Mouse (Mus musculus) Patski (cell line): ENCODE measurements around the gene Ccdc130. TPM values are rescaled to one million over a fixed set of nuclear protein-coding genes. Genes with fewer than 3 reads are reported as not detected.

Experiments
- ATAC-seq: fragments of 100-300 bp; one replicate; pipeline ENCODE4 v1.8.0; 2021
- CTCF ChIA-PET: fragments of 350-600 bp; sonication (Branson Sonifier 250); formaldehyde crosslinking; loops from one replicate; lab custom pipeline; 2022; ENCODE audit warnings: inconsistent platforms; lab: Charles Lee
- POLR2A ChIA-PET: fragments of 350-600 bp; sonication (Branson Sonifier 250); formaldehyde crosslinking; loops from one replicate; lab custom pipeline; 2022; ENCODE audit warnings: antibody characterized with exemption, inconsistent platforms; lab: Charles Lee
- DNase-seq: peaks from one replicate; pipeline ENCODE4 v3.0.0-alpha.2; 2011; ENCODE audit warnings: low read depth, low spot score
- H3K27me3 ChIP-seq: fragments of 371-371 bp; one replicate; pipeline ENCODE4 v1.5.1; 2021
- CTCF ChIP-seq: fragments of 100-300 bp; IDR thresholded peaks from one replicate; pipeline ENCODE4 v1.5.1; 2021
- in situ Hi-C: fragments of 300-500 bp; cut with MboI; formaldehyde crosslinking; loops from 3 replicates; pipeline ENCODE4 v1.11.1; 2018; ENCODE audit warnings: low pct_unique_long_range_greater_than_20kb, mixed read lengths
- polyA plus RNA-seq: library from polyadenylated mRNA; unstranded; gene quantifications from one replicate; pipeline ENCODE4 v1.2.3, GENCODE M21; 2021

The Ccdc130 gene
- polyA plus RNA-seq, 1 experiment from 2014 or later, result 21.3 TPM

- peaks cover 4% of the 10 kb centered on the region for H3K27me3 ChIP-seq
- ChIA-PET POLR2A (no interaction called here), CTCF (no interaction called here)
- ATAC-seq (no peak), DNase-seq (no peak)
- in situ Hi-C loops, result loop anchor here (5.0 kb wide), 1 partner anchor 89 kb away; the partner anchor contains the start of gene Nanos3
- TF ChIP-seq CTCF, result no peak
Measured at GRCm38 (mm10) chr8:84276447-84276846, 6.3 kb upstream of the Ccdc130 start.

GRCm38 (mm10) chr8:84273968-84274367, 3.8 kb upstream of the Ccdc130 start:
- ChIA-PET POLR2A (no interaction called here), CTCF (no interaction called here)
- in situ Hi-C loops, result no loop called here
- TF ChIP-seq CTCF, result no peak
- no peak for DNase-seq
- no peaks in the 10 kb centered on the region for H3K27me3 ChIP-seq
- ATAC-seq, result no peak

GRCm38 (mm10) chr8:84272302-84272701, 2.1 kb upstream of the Ccdc130 start:
- in situ Hi-C loops, result no loop called here
- DNase-seq (no peak), ATAC-seq (no peak)
- CTCF ChIA-PET, result interaction anchor here (1.0 kb wide), 1 partner anchor 13 kb away, joined by 3 read pairs; no protein-coding TSS in a partner anchor
- TF ChIP-seq CTCF, result no peak
- H3K27me3 ChIP-seq, result no peaks in the 10 kb centered on the region
- POLR2A ChIA-PET, result no interaction called here

- no peak for TF ChIP-seq CTCF
- ChIA-PET POLR2A (no interaction called here), CTCF (no interaction called here)
- no peaks in the 10 kb centered on the region for H3K27me3 ChIP-seq
- ATAC-seq (no peak), DNase-seq (no peak)
- in situ Hi-C loops, result no loop called here
Measured at GRCm38 (mm10) chr8:84261098-84261497, 9.1 kb downstream of the Ccdc130 start.

- ATAC-seq (peak; percentile 68), DNase-seq (no peak)
- H3K27me3 ChIP-seq, result no peaks in the 10 kb centered on the region
- in situ Hi-C loops, result no loop called here
- ChIA-PET POLR2A (interaction anchor here (0.9 to 1.9 kb wide), 7 partner anchors 8 to 70 kb away, joined by 3 to 9 read pairs (median 4); partner anchors contain the start of gene Zswim4), CTCF (interaction anchor here (1.2 to 1.7 kb wide), 5 partner anchors 9 to 56 kb away, joined by 3 to 5 read pairs (median 4); no protein-coding TSS in a partner anchor)
- no peak for TF ChIP-seq CTCF
Measured at GRCm38 (mm10) chr8:84256822-84257610, 13.2 kb downstream of the Ccdc130 start, which contains the start of gene Mri1. Gene Mri1 (minus strand): TSS chr8:84257326.

GRCm38 (mm10) chr8:84256458-84256821, 13.7 kb downstream of the Ccdc130 start:
- CTCF ChIA-PET, result interaction anchor here (1.2 to 1.7 kb wide), 7 partner anchors 9 to 55 kb away, joined by 3 to 5 read pairs (median 4); no protein-coding TSS in a partner anchor
- peak; percentile 14 for ATAC-seq
- no peak for DNase-seq
- TF ChIP-seq CTCF, result no peak
- in situ Hi-C loops, result no loop called here
- H3K27me3 ChIP-seq, result no peaks in the 10 kb centered on the region
- POLR2A ChIA-PET, result interaction anchor here (1.1 to 1.9 kb wide), 3 partner anchors 14 to 70 kb away, joined by 4 to 9 read pairs (median 5); partner anchors contain the start of gene Zswim4

GRCm38 (mm10) chr8:84255858-84256257, 14.3 kb downstream of the Ccdc130 start:
- no peak for TF ChIP-seq CTCF
- ChIA-PET CTCF (interaction anchor here (1.2 to 1.5 kb wide), 4 partner anchors 10 to 54 kb away, joined by 3 to 5 read pairs (median 4); no protein-coding TSS in a partner anchor), POLR2A (interaction anchor here (1.8 to 1.9 kb wide), 2 partner anchors 14 to 18 kb away, joined by 5 to 9 read pairs; partner anchors contain the start of gene Zswim4)
- in situ Hi-C loops, result no loop called here
- no peaks in the 10 kb centered on the region for H3K27me3 ChIP-seq
- DNase-seq (no peak), ATAC-seq (no peak)

- ATAC-seq (peak; percentile 74), DNase-seq (no peak)
- POLR2A ChIA-PET, result interaction anchor here (1.0 kb wide), 1 partner anchor 21 kb away, joined by 3 read pairs; the partner anchor contains the start of gene Ccdc130
- in situ Hi-C loops, result no loop called here
- CTCF ChIA-PET, result no interaction called here
- TF ChIP-seq CTCF, result no peak
- no peaks in the 10 kb centered on the region for H3K27me3 ChIP-seq
Measured at GRCm38 (mm10) chr8:84249257-84250170, 20.7 kb downstream of the Ccdc130 start, which contains the start of gene D8Ertd738e. Gene D8Ertd738e (minus strand): TSS chr8:84249719.

- H3K27me3 ChIP-seq, result no peaks in the 10 kb centered on the region
- in situ Hi-C loops, result no loop called here
- DNase-seq (no peak), ATAC-seq (no peak)
- ChIA-PET CTCF (interaction anchor here (1.0 to 1.6 kb wide), 2 partner anchors 14 to 23 kb away, joined by 3 read pairs; no protein-coding TSS in a partner anchor), POLR2A (interaction anchor here (2.4 kb wide), 1 partner anchor 15 kb away, joined by 9 read pairs; the partner anchor contains the start of gene Mri1)
- TF ChIP-seq CTCF, result no peak
Measured at GRCm38 (mm10) chr8:84241821-84242220, 28.4 kb downstream of the Ccdc130 start.

GRCm38 (mm10) chr8:84241167-84241566, 29.0 kb downstream of the Ccdc130 start:
- CTCF ChIA-PET, result interaction anchor here (0.8 to 1.8 kb wide), 4 partner anchors 15 to 55 kb away, joined by 3 to 5 read pairs (median 3); no protein-coding TSS in a partner anchor
- in situ Hi-C loops, result no loop called here
- POLR2A ChIA-PET, result interaction anchor here (1.0 to 2.4 kb wide), 2 partner anchors 15 to 40 kb away, joined by 3 to 9 read pairs; partner anchors contain the start of gene Mri1

More at GRCm38 (mm10) chr8:84241167-84241566, 29.0 kb downstream of the Ccdc130 start:
- ATAC-seq (no peak), DNase-seq (no peak)
- no peaks in the 10 kb centered on the region for H3K27me3 ChIP-seq
- TF ChIP-seq CTCF, result no peak
